Mouse (Mus musculus) testis, adult 2 months (tissue): ENCODE measurements around the gene Pde4dip.

Experiments
- CTCF ChIP-seq: fragments of 200-500 bp; IDR thresholded peaks from 2 replicates; pipeline ENCODE4 v1.5.1; 2012; ENCODE audit warnings: low read depth, mild to moderate bottlenecking, inconsistent platforms, low read length, moderate library complexity; ENCODE audit not compliant: control insufficient read depth, insufficient read depth, insufficient replicate concordance
- POLR2A ChIP-seq: fragments of 200-500 bp; IDR thresholded peaks from 2 replicates; pipeline ENCODE4 v1.6.1; 2012; ENCODE audit warnings: low read depth, mild to moderate bottlenecking, inconsistent platforms, low read length, moderate library complexity; ENCODE audit not compliant: control insufficient read depth

- TF ChIP-seq CTCF = no peak
- no peak for TF ChIP-seq POLR2A
These were observed 222.4 kb downstream of the Pde4dip start for GRCm38 (mm10) chr3:97666154-97666553.
